ENCODE assay signal across 18 mouse cellular contexts in genomic region chr2:78274122-78274521, GRCm38 (mm10).
DNase-seq lines count a peak whose midpoint lies in the region; ATAC-seq and TF ChIP-seq lines count a peak whose summit lies in the region.
"Had no signal": no experiment of that assay in that cellular context is flagged by ENCODE, and none has a peak within 500 bp of the region (broad histone marks: within the 10 kb centered on the region; RNA-seq: fewer than 3 reads in every experiment).

No protein-coding gene starts in this region.

- H3K27me3 ChIP-seq in forebrain, embryonic 14.5 days (replicated peaks; ENCODE audit: control insufficient read depth, insufficient read depth, low read length): no peaks in the 10 kb centered on the region
- H3K27me3 ChIP-seq in forebrain, embryonic 12.5 days: no peaks in the 10 kb centered on the region
- H3K27me3 ChIP-seq in forebrain, postnatal 0 days (ENCODE audit: insufficient read depth, low read length): no peaks in the 10 kb centered on the region
- H3K27me3 ChIP-seq in stomach, postnatal 0 days (ENCODE audit: control insufficient read depth, insufficient read depth, low read length): no peaks in the 10 kb centered on the region
- H3K27me3 ChIP-seq: embryonic facial prominence, embryonic 12.5 days had no signal

- H3K4me1 ChIP-seq in forebrain, embryonic 14.5 days (ENCODE audit: control insufficient read depth, insufficient read depth, low read length): peaks cover 5% of the 10 kb centered on the region; the same call in 1 of the 2 replicates
- H3K4me1 ChIP-seq in forebrain, embryonic 12.5 days: no peaks in the 10 kb centered on the region
- H3K4me1 ChIP-seq in forebrain, postnatal 0 days (ENCODE audit: insufficient read depth): peaks cover 9% of the 10 kb centered on the region; the same call in 1 of the 2 replicates
- no peaks in the 10 kb centered on the region for H3K4me1 ChIP-seq in stomach, postnatal 0 days (replicated peaks; ENCODE audit: control insufficient read depth, insufficient read depth)
- H3K4me1 ChIP-seq: embryonic facial prominence, embryonic 10.5 days; embryonic facial prominence, embryonic 12.5 days had no signal

- no peak for TF ChIP-seq EP300 in stomach, postnatal 0 days (optimal IDR thresholded peaks at IDR 0.05)

- no peak overlapping the region for H3K4me2 ChIP-seq in forebrain, embryonic 14.5 days (ENCODE audit: low read length)
- no peak overlapping the region for H3K4me2 ChIP-seq in forebrain, embryonic 12.5 days
- no peak overlapping the region for H3K4me2 ChIP-seq in forebrain, postnatal 0 days (ENCODE audit: low read depth)
- no peak overlapping the region for H3K4me2 ChIP-seq in stomach, postnatal 0 days (replicated peaks; ENCODE audit: low read depth)
- H3K4me2 ChIP-seq: embryonic facial prominence, embryonic 12.5 days had no signal

- H3K9me3 ChIP-seq in forebrain, embryonic 14.5 days (replicated peaks; ENCODE audit: control insufficient read depth, low read length): no peaks in the 10 kb centered on the region
- H3K9me3 ChIP-seq in forebrain, embryonic 12.5 days: no peaks in the 10 kb centered on the region
- no peaks in the 10 kb centered on the region for H3K9me3 ChIP-seq in forebrain, postnatal 0 days (ENCODE audit: low read length)
- H3K9me3 ChIP-seq in stomach, postnatal 0 days (ENCODE audit: control insufficient read depth, low read length): no peaks in the 10 kb centered on the region
- H3K9me3 ChIP-seq: embryonic facial prominence, embryonic 10.5 days; embryonic facial prominence, embryonic 12.5 days had no signal

- H3K27ac ChIP-seq in forebrain, embryonic 14.5 days (ENCODE audit: low read depth, low read length): no peak overlapping the region
- no peak overlapping the region for H3K27ac ChIP-seq in forebrain, embryonic 12.5 days
- H3K27ac ChIP-seq in forebrain, postnatal 0 days (ENCODE audit: low read depth, low read length): no peak overlapping the region
- no peak overlapping the region for H3K27ac ChIP-seq in stomach, postnatal 0 days (replicated peaks)
- H3K27ac ChIP-seq: embryonic facial prominence, embryonic 10.5 days; embryonic facial prominence, embryonic 12.5 days had no signal

- TF ChIP-seq CTCF in brain, embryonic 14.5 days (IDR thresholded peaks at IDR 0.05; ENCODE audit: borderline replicate concordance, extremely low read depth, insufficient read depth, insufficient read length): no peak
- no peak for TF ChIP-seq CTCF in forebrain, postnatal 0 days (IDR thresholded peaks at IDR 0.05; ENCODE audit: low read depth)
- TF ChIP-seq CTCF in stomach, postnatal 0 days (IDR thresholded peaks at IDR 0.05; ENCODE audit: low read depth): no peak

- 76% methylated on average over 5 of the region's 5 CpGs for WGBS in forebrain, embryonic 14.5 days
- WGBS in forebrain, embryonic 12.5 days: 67% methylated on average over 5 of the region's 5 CpGs
- 75% methylated on average over 5 of the region's 5 CpGs for WGBS in forebrain, postnatal 0 days
- 80% methylated on average over 5 of the region's 5 CpGs for WGBS in stomach, postnatal 0 days

- TF ChIP-seq POLR2A in brain, embryonic 14.5 days (IDR thresholded peaks at IDR 0.05; ENCODE audit: borderline replicate concordance, extremely low read depth, insufficient read depth, insufficient read length, poor library complexity, severe bottlenecking): no peak

- DNase-seq in forebrain, embryonic 14.5 days (ENCODE audit: low spot score): peak; percentile 30
- DNase-seq in brain, adult 2 months (ENCODE audit: low read depth, low spot score): peak; percentile 55
- peak; percentile 40 for DNase-seq in brain, embryonic 14.5 days (ENCODE audit: low read depth)
- no peak for DNase-seq in forebrain, postnatal 0 days
- no peak for DNase-seq in stomach, postnatal 0 days (ENCODE audit: low spot score)
- no peak for DNase-seq in thymus, postnatal 14 days
- DNase-seq in layer of hippocampus, postnatal 25 days (ENCODE audit: extremely low spot score in 1 of 2, low spot score in 1 of 2): no peak
- DNase-seq: adrenal gland, adult 8-10 months; adrenal gland, postnatal 14 days; adrenal gland, postnatal 36 days; cerebellum, adult 11-12 months; cerebellum, adult 2 months; cerebellum, adult 9-10 months; cerebellum, postnatal 10 days; cerebellum, postnatal 25 days had no signal

- H3K9ac ChIP-seq in forebrain, embryonic 14.5 days (ENCODE audit: low read length): no peak overlapping the region
- no peak overlapping the region for H3K9ac ChIP-seq in forebrain, embryonic 12.5 days
- no peak overlapping the region for H3K9ac ChIP-seq in forebrain, postnatal 0 days
- no peak overlapping the region for H3K9ac ChIP-seq in stomach, postnatal 0 days (ENCODE audit: low read length)
- H3K9ac ChIP-seq: embryonic facial prominence, embryonic 12.5 days had no signal

- no peaks in the 10 kb centered on the region for H3K36me3 ChIP-seq in forebrain, embryonic 14.5 days (ENCODE audit: control insufficient read depth, insufficient read depth, low read length)
- no peaks in the 10 kb centered on the region for H3K36me3 ChIP-seq in forebrain, embryonic 12.5 days (replicated peaks)
- H3K36me3 ChIP-seq in forebrain, postnatal 0 days (ENCODE audit: insufficient read depth): no peaks in the 10 kb centered on the region
- no peaks in the 10 kb centered on the region for H3K36me3 ChIP-seq in stomach, postnatal 0 days (ENCODE audit: control insufficient read depth, insufficient read depth, low read length)
- H3K36me3 ChIP-seq: embryonic facial prominence, embryonic 10.5 days; embryonic facial prominence, embryonic 12.5 days had no signal

- no peak overlapping the region for H3K4me3 ChIP-seq in forebrain, embryonic 14.5 days (ENCODE audit: low read depth, low read length)
- H3K4me3 ChIP-seq in forebrain, embryonic 12.5 days (replicated peaks): no peak overlapping the region
- no peak overlapping the region for H3K4me3 ChIP-seq in forebrain, postnatal 0 days (ENCODE audit: low read depth, low read length)
- H3K4me3 ChIP-seq in stomach, postnatal 0 days (ENCODE audit: low read depth, low read length): no peak overlapping the region
- H3K4me3 ChIP-seq: embryonic facial prominence, embryonic 10.5 days; embryonic facial prominence, embryonic 12.5 days had no signal

- no peak for ATAC-seq in forebrain, embryonic 14.5 days
- ATAC-seq in forebrain, embryonic 12.5 days (ENCODE audit: low FRiP score): no peak
- ATAC-seq in forebrain, postnatal 0 days: peak; percentile 42; the same call in 1 of the 2 replicates
- ATAC-seq in stomach, postnatal 0 days (ENCODE audit: low FRiP score, low TSS enrichment): no peak

Comparison
In these comparisons a context has a peak if more than half of its experiments do, and no peak if none do; other contexts are left out.
1. DNase-seq: peak in forebrain, embryonic 14.5 days (single experiment), brain, adult 2 months (single experiment) and brain, embryonic 14.5 days (single experiment); none in forebrain, postnatal 0 days (single experiment), stomach, postnatal 0 days (single experiment), thymus, postnatal 14 days (single experiment) and layer of hippocampus, postnatal 25 days (0 of 2).